Mouse (Mus musculus): Measurements from ENCODE around the gene LTO1.
"Not testable (repeated sequence)": the region's sequence is repeated elsewhere in the genome, so short reads cannot be mapped to it uniquely, and the experiment has no call there.

Gene LTO1

DNA sequence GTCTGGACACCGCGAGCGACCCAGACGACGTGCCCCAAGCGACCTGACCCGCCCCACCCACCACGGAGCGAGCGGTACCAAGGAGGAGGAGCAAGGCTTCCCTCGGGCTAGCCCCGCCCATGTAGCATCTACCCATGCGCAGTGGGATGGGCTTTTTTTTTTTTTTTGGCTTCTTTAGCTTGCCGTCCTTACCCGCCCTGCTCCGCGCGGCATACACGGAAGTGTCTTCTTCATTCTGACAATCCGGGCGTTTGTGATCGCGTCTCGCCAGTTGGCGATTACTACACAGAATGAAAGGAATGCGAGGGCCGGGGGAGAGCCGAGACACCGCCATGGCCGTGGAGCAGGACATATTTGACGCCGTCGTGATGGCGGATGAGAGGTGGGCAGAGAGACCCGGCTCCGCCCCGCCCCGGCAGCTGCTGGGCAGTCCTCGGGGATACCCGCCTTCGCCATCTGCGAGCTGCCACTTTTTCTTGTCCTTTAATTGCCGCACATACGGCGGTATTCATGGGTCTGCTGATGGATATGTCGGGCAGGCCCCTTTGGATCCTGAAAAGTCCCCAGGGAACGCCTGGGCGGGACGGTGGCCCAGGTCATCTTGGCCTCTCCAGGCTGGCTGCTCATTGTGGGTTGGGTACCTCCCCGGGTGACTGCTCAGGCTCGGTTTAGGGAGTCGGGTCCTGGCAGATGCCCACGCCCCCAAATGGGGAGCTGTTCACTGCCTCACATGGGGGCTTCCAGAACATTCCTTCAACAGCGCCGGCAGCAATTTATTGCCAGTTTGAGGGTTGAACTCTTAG, at the start of gene LTO1:
Gene LTO1 (plus strand): TSS at position 153 of the 803 bp plus-strand sequence.
- peak; percentile 82 to 88 for DNase-seq (ENCODE audit: low spot score in 2 of 2)

DNA sequence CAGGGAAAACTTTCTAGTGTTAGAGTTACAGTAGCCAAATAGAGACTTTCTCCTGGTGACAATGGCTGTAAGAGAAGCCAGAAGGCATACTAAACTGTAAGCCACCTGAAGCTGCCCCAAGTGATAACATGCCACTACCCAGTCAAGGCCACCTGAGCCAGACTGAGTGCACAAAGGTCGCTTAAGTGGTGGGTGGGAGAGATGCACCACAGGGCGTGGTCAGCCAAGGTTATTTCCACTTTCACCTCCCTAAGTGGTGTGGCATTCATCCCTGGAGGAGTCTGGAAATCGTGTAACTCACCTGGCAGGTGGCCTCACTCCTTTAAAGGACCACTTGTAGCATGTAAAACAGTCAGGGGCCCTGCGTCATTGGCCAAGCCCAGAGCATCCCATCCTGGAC, 47.7 kb upstream of the LTO1 start:
- DNase-seq (ENCODE audit: low spot score in 2 of 2) = no peak

DNA sequence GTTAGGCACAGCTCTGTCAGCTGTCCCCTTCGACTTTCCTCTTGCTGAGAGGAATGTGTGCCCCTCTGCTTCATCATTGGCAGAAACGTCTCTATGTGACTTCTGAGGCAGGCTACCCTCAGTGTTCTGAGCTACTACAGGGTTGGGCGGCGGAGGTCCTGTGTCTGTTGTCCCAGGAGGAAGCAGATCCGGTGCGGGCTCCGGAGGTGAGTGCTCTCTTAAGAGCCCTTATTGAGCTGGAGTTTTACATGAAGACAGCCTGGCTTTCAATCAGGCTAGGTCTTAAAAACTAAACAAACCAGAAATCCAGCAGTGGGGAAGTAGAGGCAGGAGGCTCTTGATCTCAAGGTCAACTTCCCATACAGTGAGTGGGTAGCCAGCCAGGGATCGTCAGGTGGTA, 47.3 kb upstream of the LTO1 start:
- DNase-seq (ENCODE audit: low spot score in 2 of 2) = no peak

DNA sequence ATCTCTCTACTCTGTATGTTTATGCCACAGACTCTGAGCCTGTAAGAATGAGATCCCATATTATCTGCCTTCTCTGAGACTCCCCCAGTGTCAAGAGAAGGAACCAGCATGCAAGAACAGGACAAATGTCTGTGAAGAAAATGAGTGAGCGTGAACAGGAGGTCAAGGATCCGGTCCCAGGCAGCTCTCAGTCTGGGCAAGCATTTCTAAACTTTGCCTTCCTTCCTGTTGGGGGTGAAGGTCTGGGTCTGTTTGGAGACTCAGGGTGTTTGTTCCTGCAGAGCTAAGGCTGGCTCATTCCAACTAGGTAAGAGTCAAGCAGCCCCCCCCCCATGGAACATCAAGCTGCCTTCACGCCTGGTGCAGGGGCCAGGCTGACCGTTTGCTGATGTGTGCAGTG, 42.5 kb upstream of the LTO1 start:
- no peak for DNase-seq (ENCODE audit: low spot score in 2 of 2)

DNA sequence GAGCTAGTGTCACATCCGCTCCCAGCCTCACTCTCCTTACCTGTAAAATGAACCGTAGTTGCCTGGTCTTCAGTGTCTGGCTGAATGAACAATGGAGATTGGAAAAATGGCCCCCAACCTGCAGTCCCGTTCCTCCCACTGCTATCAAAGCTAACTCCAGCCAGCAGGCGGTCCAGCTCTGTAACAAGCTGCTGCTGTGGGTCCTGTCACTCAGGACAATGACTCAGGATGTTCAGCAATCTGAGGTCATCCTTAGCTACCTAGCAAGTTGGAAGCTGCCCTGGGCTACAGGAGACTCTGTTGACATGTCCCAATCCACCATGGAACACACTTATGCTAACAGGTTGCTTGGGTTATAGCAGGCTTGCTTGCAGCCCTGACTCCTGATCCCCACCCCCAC, 41.7 kb upstream of the LTO1 start:
- no peak for DNase-seq (ENCODE audit: low spot score in 2 of 2)

DNA sequence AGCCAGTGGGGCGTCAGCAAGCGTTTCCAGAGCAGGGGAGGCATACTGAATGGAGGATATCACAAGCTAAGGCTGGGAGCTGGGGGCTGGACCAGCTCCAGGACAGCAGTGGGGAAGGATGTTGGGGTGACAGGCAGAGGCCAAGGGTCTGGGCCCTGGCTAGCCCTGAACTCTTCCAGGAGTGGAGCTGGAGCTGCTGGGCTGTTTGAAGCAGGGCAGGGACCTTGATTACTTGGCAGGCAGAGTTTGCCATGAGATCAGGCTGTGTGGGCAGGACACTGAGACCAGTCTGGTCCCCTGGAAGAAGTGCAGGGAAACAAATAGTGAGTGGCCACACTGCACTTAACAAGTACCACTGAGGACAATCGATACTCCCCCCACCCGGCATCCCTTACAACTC, 40.7 kb upstream of the LTO1 start:
- DNase-seq (ENCODE audit: low spot score in 2 of 2) = no peak

DNA sequence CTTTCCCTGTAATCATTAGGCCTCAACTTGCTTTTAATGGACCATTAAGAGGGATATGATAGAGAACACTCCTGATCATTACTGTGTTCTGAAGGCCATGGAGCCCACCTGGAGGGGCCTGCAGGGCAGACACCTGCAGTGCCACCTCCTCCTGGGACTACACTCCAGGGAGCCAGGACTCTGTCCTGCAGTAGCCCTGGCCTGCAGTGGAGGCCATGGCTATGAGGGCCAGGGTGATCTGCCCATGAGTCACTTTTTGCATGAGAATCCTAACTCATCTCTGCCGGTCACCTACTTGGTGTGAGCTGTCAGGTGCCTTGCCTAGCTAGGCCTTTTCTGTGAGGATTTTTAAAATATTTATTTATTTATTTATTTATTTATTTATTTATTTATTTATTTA, 36.5 kb upstream of the LTO1 start:
- no peak for DNase-seq (ENCODE audit: low spot score in 2 of 2)

DNA sequence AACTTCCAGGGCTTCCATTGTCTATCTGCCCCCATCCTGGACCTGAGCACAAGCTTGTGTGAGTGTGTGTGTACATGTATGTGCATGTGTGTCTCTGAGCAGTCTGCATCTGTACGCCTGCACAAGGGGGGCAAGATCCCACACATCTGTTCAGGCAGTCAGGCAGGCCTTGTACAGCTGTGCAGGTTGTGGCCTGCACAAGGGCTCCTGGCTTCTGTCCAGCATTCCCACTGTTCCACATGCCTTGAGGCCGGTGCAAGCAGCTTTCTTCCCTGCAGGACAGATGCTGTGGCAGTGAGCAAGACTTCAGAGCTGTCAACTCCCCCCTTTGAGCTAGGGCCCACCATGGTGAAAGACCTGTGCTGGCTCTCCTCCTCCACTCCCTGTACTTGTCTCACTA, 31.8 kb upstream of the LTO1 start:
- no peak for DNase-seq (ENCODE audit: low spot score in 2 of 2)

DNA sequence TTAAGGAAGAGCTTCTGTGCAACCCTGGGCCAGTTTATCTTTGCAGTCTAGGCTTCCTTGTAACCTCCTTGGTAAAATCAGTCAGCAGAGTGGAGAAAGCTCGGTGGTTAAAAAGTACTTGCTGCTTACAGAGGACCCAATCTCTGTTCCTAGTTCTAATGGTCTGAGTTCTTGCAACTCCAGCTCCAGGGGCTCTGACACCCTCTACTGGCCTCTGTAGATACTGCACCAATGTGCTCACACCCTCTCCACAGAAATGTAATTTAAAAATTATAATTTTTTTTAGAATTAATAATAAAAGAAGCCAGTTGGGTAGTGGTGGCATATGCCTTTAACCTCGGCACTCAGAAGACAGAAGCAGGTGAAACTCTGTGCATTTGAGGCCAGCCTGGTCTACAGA, 27.2 kb upstream of the LTO1 start:
- no peak for DNase-seq (ENCODE audit: low spot score in 2 of 2)

DNA sequence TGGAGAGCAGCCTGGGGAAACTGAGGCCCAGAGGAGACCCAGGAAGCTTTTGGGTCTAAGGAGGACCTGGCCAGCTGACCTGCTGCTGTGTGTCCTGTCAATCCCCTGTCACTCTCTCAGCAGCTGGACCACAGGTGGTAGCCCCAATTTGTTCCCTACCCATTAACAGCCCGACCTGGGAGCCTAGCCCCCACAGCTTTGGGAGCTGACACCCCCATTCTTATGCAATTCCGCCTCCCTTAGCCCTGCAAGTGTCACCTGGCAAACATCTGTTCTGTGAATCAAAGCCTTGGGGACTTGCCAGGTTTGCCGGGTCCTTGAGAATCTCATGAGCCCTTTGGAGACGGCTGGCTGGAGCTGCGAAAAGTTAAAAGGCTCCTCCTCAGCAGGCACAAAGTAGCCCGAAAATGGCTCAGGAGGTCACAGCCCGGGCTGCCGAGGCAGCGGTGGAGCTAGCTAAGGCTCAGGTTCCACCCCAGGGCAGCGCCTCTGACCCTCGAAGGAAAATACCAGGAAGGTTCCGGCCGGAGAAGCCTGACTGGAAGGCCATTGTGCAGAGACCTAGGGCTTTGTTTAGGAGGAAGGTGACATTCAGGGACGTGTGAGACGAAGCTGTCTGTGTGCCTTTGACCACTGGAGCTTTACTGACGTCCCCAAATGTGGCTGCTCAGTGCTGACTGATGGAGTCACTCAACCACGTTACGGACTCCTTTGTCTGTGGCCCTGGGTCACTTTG, 26.2 kb upstream of the LTO1 start:
- no peak for DNase-seq (ENCODE audit: low spot score in 2 of 2)

DNA sequence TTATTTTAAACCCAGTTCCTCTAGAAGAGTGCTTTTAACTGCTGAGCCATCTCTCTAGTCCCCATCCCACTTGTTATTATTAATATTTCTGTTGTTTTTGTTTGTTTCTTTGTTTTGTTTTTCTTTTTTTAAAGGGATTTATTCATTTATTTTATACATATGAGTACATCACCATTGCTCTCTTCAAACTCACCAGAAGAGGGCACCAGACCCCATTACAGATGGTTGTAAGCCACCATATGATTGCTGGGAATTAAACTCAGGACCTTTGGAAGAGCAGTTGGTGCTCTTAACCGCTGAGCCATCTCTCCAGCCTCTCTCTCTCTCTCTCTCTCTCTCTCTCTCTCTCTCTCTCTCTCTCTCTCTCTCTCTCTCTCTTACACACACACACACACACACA, 24.2 kb upstream of the LTO1 start:
- not testable (repeated sequence) for DNase-seq (ENCODE audit: low spot score in 2 of 2)

DNA sequence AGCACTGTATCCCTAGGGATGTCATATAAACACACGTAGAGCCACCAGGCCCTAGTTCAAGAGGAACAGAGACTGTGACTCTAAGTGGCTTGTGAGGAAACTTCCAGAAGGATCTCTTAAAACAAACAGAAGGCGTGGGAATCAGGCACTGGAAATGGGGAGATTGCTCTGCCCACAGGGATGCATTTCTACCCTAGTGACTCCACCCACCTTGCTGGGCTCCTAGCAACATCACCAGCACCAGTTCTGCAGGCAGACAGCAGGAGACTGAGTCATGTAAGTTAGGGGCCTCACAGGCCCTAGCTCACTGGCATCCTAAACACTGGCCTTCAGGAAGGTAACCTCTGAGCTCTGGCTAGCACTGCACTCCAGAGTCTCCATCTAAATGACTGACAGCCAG, 23.0 kb upstream of the LTO1 start:
- DNase-seq (ENCODE audit: low spot score in 2 of 2) = no peak

DNA sequence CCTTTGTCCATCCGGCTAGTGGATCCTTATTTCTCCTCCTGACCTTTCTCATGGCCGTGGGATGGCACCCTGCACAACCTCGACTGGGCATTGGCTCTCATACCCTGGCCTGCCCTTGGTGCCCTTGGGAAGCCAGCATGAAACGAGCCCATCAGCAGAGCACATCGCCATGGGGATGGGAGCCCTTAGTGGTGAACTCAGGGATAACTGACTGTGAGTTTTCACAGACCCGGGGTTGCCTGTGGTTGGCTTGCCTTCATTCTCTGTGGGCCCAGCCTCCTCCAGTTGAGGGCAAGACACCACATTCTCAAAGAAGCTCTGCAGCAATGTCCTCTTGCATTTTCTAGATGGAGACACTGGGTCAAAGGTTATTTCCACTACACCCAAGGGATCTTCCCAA, 22.6 kb upstream of the LTO1 start:
- DNase-seq (ENCODE audit: low spot score in 2 of 2) = no peak

DNA sequence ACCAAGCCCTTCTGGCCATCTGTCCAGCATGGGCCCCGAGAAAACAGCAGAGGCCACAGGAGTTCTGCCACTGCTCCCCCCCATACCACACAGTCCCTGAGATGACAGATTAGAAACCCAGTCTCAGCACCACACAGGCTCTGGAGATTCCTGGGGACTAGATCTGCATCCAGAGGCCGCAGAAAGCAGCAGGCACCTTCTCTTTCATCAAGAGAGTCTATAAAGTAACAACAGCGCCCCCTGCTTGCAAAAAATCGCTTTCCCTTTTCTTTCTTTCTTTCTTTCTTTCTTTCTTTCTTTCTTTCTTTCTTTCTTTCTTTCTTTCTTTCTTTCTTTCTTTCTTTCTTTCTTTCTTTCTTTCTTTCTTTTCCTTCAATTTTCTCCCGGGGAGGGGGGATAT, 20.7 kb upstream of the LTO1 start:
- DNase-seq (ENCODE audit: low spot score in 2 of 2) = no peak

DNA sequence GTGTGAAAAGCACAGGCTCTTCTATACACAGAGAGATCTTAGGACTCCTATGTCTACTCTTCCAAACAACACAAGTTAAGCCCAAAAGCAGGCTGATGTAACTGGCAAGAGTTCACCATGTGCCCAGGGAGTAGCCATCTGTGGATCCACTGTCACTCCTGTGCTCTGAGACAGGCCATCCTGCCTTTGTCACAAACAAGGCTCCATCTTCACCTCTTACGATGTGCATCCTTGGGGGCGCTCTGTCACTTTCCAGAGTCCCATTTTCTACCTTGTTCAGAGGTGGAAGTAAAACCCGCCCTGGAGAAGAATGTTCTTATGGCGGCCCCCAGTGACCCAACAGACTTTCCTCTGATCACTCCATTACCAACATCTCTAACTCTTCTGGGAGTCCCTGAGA, 20.2 kb upstream of the LTO1 start:
- no peak for DNase-seq (ENCODE audit: low spot score in 2 of 2)

DNA sequence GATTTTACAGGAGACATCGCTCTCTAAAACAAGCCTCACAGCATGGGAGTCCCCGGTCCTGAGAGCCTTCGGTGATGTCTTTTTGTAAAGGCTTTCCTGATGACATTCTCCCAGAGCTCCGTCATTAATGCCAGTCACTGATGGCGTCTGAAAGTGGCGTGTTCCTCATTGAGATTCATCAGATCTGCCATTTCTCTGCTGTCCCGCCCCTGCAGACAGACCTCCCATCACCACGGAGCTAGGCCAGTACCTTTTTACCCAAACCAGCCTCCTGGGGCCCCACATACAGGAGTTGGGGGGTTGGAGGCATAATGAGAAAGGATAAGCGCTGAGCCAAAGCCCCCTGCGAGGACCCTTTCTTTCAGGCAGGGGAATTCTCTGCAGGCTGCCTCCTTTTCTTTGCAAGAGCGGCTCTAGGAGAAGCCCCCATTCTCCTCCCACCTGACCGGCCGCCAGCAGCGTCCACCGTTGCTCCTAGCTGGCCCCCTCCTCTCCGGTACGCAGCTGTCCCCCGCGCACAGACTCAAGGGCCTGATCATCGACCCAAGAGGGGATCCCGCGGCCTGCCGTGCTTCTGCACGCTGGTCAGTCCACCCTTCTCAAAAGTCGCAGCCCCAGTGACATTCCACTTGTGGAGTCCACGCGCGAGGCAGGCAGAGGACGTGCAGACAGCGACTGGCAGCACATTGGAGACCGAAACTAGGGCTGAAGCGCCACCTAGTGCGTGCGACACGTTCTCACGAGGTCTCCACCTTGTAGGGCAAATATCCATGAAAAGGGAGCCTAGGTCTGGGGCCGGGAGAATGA, 19.4 kb upstream of the LTO1 start:
- peak; percentile 26 to 67 for DNase-seq (ENCODE audit: low spot score in 2 of 2)

DNA sequence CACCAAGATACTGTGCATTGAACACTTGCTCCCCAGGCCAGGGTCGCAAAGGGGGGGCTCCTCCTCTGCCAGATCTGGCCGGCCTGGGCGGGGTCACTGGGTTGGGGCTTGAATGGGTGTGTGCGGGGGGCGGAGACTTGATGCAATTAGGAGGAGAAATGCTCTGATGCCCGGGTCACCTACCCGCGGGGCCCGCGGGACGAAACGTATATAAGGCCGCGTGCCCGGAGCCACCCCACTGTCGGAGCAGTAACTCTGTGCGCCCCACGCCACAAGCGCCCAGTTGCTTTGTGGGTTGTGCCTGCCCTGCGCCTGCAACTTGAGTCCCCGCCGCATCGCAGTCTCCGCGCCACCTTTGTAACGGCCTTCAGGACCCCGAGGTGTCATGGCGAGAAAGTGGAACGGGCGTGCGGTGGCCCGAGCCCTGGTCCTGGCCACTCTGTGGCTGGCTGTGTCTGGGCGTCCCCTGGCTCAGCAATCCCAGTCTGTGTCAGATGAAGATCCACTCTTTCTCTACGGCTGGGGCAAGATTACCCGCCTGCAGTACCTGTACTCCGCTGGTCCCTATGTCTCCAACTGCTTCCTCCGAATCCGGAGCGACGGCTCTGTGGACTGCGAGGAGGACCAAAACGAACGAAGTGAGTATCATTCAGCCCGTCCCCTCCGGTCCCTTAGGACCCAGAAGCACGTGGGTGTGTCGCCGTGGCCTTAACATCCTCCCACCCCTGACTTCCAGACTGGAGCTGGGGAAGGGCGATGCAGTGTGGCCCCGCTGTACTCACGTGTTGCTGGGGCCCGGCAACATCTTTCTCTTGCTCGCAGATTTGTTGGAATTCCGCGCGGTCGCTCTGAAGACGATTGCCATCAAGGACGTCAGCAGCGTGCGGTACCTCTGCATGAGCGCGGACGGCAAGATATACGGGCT, 18.3 kb upstream of the LTO1 start, which contains the start of gene Fgf15:
Gene Fgf15 (plus strand): TSS at position 238 of the 925 bp plus-strand sequence.
- no peak for DNase-seq (ENCODE audit: low spot score in 2 of 2)

DNA sequence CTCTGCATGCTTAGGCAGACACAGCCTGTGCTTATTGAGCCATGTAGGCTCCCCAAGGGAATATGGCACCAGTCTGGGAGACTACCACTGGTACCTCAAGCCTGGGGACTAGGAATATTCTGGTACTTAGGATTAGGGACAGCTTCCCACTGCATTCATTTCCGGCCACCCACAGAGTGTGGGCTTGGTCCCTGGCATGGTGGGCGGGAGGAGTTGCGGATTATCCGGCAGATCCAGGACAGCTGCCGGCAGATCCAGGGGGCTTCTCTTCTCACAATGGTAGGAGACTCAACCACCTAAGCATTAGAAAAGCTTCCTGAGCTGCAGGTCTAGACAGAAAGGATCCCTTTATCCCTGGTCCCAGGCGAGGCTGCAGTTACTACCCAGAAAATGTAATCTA, 16.4 kb upstream of the LTO1 start:
- DNase-seq (ENCODE audit: low spot score in 2 of 2) = no peak

DNA sequence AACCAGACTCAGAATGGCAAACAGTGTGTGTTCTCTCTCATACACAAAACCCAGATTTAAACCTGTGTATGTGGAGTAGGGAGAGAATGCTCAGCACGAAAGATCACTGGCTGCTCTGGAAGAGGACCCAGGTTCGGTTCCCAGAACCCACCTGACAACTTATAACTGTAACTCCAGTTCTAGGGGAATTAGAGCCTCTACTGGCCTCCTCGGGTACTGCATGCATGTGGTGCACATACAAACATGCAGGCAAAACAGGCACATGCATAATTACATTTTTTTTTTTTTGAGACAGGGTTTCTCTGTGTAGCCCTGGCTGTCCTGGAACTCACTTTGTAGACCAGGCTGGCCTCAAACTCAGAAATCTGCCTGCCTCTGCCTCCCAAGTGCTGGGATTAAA, 9.4 kb upstream of the LTO1 start:
- DNase-seq (ENCODE audit: low spot score in 2 of 2) = not testable (repeated sequence)

DNA sequence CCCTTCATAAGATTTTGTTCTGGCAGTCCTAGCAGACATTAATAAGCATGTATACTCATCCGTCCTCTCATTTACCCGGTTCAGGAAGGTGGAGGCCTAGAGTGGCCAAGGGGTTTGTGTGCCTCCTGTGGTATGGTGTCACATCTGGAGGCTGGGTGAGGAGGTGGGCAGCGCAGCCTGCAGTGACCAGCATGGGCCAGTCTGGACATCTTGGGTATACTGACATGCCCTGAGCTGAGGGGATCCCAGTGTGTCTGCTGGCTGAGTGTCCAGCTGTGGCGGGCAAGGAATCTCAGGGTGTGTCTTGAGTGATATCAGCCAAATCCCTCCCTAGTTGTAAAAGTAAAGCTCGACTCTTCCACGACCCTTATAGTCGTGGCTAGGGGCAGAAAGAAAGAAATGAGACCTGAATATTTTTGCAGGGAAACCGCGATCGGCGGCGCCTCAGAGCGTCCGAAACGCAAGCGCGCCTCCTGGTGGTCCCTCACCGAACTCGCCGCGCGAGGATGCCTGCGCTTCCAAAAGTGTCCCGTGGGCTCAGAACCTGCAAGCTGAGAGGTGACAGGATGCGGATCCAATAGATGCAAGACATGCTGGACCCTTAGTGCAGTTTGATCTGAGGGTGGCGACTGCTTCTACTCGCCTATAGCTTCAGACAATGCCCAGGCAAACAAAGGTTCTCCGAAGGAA, 8.0 kb upstream of the LTO1 start:
- no peak for DNase-seq (ENCODE audit: low spot score in 2 of 2)

DNA sequence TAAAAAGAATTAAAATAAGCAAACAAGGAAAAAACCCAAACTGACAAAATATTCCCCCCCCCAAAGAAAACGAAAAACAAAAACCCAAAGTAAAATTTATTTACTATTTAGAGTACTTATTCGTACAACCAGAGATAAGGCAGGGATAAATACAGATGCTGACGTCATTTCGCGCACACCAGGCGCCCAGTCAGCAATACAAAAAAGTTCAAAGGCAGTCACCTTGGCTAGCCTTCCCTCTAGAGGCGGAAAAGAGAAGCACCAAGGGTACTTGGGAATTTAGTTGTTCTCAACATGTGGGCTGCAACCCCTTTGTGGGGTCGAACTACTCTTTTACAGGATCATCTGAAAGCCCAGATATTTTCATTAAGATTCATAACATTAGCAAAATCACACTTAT, 7.1 kb upstream of the LTO1 start:
- no peak for DNase-seq (ENCODE audit: low spot score in 2 of 2)

Data from urinary bladder, adult 18-20 months (tissue).